Mouse (Mus musculus): ENCODE measurements around the gene Pnpla7.

Pnpla7 gene

GRCm38 (mm10) chr2:24995332-24995731, 19.5 kb downstream of the Pnpla7 start:
- DNase-seq (ENCODE audit: low spot score), result peak; percentile 28

GRCm38 (mm10) chr2:24996471-24996870, 20.6 kb downstream of the Pnpla7 start:
- DNase-seq (ENCODE audit: low spot score), result no peak

- no peak for DNase-seq (ENCODE audit: low spot score)
Measured at GRCm38 (mm10) chr2:25000544-25001235, 24.9 kb downstream of the Pnpla7 start.

GRCm38 (mm10) chr2:25003946-25004786, 28.3 kb downstream of the Pnpla7 start:
- DNase-seq (ENCODE audit: low spot score), result no peak

DNA sequence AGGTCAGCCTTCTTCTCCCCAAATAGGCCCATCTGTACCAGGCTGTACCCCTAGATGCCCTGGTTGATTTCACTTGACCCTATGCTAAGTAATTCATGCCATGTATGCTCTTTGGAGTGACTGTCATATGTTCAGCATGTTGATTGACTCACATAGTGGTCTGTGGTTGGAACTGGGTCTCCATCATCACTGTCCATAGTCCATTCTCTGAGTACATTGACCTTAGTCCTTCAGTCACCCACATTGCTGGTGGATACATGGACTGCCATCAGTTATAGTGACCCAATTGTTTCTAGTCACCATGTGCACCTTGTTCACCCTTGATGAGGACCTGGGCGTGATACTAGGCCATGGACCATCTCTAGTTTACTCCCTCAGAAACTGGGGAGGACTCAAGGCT, 30.9 kb downstream of the Pnpla7 start:
- DNase-seq (ENCODE audit: low spot score), result no peak

GRCm38 (mm10) chr2:25008250-25008649, 32.4 kb downstream of the Pnpla7 start:
- DNase-seq (ENCODE audit: low spot score), result no peak

GRCm38 (mm10) chr2:25022678-25023077, 46.8 kb downstream of the Pnpla7 start:
- DNase-seq (ENCODE audit: low spot score), result no peak

GRCm38 (mm10) chr2:25025109-25025508, 49.3 kb downstream of the Pnpla7 start:
- no peak for DNase-seq (ENCODE audit: low spot score)

DNA sequence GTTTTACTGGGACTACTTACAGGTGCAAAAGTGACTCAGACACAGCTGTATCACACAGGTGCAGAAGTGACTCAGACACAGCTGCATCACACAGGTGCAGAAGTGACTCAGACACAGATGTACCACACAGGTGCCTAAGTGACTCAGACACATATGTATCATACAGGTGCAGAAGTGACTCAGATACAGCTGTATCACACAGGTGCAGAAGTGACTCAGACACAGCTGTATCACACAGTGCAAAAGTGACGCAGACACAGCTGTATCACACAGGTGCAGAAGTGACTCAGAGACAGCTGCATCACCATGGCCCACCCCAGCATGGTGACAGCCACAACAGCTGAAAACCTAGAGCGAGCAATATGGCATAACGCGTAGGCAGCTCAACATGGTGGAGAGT, 59.2 kb downstream of the Pnpla7 start:
- DNase-seq (ENCODE audit: low spot score), result no peak

GRCm38 (mm10) chr2:25040089-25040488, 64.3 kb downstream of the Pnpla7 start:
- no peak for DNase-seq (ENCODE audit: low spot score)

DNA sequence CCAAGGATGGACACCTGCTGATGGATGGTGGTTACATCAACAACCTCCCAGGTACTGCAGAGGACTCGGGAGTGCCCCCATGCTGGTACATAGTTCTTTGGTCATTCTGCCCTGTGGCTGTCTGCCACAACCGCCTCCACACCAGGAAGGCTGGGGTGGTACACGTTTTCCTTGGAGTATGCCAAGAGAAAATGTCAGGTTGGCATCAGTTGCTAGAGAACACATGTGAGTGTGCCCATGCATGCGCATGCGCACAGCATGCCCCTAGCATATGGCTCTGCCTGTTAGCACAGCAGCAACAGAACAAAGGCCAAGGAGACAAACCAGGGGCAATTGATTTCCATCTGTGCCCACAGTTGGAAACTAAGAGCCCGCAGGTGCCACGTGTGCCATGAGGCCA, 75.1 kb downstream of the Pnpla7 start:
- DNase-seq (ENCODE audit: low spot score), result peak; percentile 61

- no peak for DNase-seq (ENCODE audit: low spot score)
Measured at GRCm38 (mm10) chr2:25051450-25051849, 75.6 kb downstream of the Pnpla7 start.

- no peak for DNase-seq (ENCODE audit: low spot score)
Measured at GRCm38 (mm10) chr2:25053101-25053500, 77.3 kb downstream of the Pnpla7 start.

DNA sequence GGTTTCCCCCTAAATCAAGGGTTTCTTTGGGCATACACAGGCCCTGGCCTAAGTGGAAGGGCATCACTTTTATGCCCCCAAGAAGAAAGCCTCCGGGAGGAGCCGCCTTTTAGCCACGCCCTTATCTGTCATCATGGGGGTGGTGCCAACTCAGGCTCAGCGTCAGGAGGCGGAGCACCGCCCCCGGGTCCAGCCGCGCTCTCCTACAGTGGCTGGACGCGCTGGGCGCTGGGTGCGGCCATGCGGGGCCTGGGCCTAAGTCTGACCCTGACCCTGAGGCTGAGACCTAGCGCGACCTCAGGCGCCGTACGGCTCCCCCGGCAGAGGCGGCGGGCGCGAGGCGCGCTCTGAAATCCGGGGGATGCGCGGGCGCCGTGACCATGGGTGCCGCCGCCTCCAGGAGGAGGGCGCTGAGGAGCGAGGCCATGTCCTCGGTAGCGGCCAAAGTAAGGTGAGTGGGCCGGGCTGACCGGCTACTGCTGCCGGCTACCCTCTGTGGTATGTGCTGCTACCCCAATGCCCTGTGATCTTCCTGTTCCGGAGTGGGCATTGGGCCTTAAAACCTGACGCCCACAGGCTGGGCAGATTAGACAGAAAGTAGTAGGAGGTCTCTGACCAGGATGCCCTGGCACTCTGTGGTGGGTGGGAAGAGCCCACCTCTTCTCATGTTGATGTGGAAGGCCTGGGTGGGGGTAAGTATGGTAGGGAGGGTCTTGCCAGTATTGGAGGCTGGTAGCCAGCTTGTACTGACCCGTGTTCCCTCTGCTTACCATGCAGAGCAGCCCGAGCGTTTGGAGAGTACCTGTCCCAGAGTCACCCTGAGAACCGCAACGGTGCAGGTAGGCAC, 78.6 kb downstream of the Pnpla7 start, which contains the start of gene Nsmf:
Nsmf (plus strand) TSS at position 135 of the 847 bp plus-strand sequence.
- peak; percentile 92 for DNase-seq (ENCODE audit: low spot score)

GRCm38 (mm10) chr2:25055068-25055405, 79.2 kb downstream of the Pnpla7 start:
- peak; percentile 87 for DNase-seq (ENCODE audit: low spot score)

DNA sequence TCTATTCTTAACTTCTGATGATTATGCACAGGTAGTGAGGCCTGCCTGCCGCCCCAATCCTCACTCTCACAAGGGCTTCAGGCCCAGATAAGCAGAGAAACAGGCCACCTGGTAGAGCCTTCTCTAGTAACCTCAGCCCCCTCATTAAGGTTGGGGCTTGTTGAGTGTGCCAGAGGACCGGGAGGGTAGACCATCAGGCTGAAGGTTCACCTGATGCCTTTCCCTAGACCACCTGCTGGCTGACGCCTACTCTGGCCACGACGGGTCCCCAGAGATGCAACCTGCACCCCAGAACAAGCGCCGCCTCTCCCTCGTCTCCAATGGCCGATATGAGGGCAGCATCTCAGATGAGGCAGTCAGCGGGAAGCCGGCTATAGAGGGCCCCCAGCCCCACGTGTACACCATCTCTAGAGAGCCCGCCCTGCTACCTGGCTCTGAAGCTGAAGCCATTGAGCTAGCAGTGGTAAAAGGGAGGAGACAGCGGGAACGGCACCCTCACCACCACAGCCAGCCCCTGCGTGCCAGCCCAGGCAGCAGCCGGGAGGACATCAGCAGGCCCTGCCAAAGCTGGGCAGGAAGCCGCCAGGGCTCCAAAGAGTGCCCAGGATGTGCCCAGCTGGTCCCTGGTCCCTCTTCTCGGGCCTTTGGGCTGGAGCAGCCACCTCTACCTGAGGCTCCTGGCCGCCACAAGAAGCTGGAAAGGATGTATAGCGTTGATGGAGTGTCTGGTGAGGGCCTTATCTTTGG, 79.7 kb downstream of the Pnpla7 start:
- DNase-seq (ENCODE audit: low spot score), result no peak

DNA sequence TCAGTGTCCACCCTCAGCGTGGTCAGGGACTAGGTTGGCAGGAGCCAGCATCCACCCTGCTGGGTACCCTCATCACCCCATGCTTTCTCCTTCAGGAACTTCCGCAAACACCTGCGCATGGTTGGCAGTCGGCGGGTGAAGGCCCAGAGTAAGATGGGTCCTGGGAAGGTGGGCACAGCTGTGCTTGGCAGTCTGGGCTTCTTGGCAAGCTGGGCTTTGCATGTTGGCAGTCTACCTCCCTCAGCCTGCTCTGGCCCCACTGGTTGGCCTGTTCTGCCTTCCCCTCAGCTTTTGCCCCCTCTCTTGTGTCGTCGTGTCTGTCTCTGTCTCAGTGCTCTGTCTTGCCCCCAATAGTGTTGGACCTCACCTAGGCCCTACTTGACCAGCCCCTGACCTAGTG, 83.1 kb downstream of the Pnpla7 start:
- DNase-seq (ENCODE audit: low spot score), result no peak

DNA sequence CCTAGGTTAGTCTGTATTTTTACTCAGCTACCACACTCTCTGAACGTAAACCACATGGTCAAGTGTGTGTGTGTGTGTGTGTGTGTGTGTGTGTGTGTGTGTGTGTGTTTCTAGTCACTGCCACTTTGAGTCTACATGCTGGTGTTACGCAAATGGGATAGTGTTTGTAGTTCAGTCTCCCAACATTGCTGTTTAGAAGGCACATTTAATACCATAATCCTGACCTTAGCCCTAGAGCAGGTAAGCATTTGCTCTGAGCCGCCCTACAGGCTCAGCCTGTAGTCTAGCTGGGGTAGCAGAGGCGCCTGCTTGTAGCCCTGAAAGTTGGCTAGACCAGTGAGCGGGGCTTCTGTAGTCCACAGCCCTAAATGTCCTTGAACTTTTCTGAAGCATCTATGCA, 87.7 kb downstream of the Pnpla7 start:
- DNase-seq (ENCODE audit: low spot score), result no peak

GRCm38 (mm10) chr2:25064285-25064684, 88.5 kb downstream of the Pnpla7 start:
- no peak for DNase-seq (ENCODE audit: low spot score)

DNA sequence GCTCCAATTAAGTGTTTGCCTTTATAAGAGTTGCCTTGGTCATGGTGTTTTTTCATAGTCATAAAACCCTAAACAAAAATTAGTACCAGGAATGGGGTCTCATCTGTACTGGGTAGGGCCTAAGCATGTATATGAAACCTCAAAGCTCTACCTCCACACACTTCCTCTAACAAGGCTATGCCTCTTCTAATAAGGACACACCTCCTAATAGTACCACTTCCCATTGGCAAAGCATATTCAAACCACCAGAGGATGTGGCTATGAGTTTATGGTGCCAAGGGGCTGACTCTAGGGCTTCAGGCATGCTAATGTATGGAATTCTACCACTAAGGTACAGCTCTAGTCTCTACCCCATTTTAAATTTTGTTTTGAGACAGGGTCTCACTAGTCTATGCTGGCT, 89.7 kb downstream of the Pnpla7 start:
- DNase-seq (ENCODE audit: low spot score), result no peak

DNA sequence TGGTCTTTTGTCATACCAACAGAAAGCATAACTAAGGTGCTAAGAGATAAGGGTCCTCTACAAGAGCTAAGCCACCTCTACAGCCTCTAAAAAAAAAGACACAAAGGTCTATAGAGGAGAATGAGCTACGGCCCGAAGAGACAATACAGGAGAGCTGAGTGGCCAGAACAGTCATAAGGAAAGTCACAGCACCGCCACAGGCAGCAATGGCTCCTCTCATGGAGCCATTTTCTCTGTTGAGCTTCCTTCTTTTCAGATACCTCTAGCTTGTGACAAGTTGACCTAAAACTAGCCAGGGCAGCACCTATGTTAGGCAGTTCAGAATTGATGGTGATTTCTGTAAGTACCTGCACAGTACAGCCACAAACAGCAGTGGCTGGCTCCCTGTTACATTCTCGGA, 90.7 kb downstream of the Pnpla7 start:
- no peak for DNase-seq (ENCODE audit: low spot score)

- no peak for DNase-seq (ENCODE audit: low spot score)
Measured at GRCm38 (mm10) chr2:25069537-25069936, 93.7 kb downstream of the Pnpla7 start.
